Mouse (Mus musculus): ENCODE data around the gene Mst1r.
A peak's percentile ranks its signal among the peaks of the same experiment; 100 is the strongest.

- peak; percentile 61 for TF ChIP-seq EP300 (IDR thresholded peaks at IDR 0.05; ENCODE audit: low read depth)
- TF ChIP-seq CTCF (IDR thresholded peaks at IDR 0.05; ENCODE audit: low read depth), result no peak
Measured at GRCm38 (mm10) chr9:107950460-107951355, 44.0 kb downstream of the Mst1r start.
